Mouse (Mus musculus) skeletal muscle tissue, adult 2 months (tissue): ENCODE data around the gene Ptchd4.

Source experiments
- DNase-seq: peaks from one replicate; pipeline ENCODE4 v3.0.0-alpha.2; 2012; ENCODE audit warnings: low read depth, low spot score

Ptchd4 gene

GRCm38 (mm10) chr17:42427961-42428360 is 112.2 kb downstream of the Ptchd4 start:
- DNase-seq = no peak

DNA sequence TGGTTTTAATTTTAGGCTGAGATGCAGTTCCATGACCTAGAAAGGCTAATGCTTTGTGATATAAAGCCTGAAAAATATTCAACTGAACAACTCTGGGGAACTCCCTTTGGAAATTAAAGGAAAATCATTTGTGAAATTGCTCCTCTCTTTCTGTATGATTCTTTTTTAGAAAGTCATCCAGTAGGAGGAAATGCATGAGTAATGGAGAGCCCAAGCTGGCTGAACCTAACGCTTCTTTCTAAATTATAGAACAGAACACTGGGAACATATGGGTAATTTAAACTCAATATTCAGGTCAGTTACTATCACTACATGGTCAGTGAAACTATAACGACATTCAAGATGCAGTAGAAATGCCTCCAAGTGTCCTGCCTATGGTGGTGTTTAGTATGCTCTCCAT is 114.6 kb downstream of the Ptchd4 start:
- no peak for DNase-seq

DNA sequence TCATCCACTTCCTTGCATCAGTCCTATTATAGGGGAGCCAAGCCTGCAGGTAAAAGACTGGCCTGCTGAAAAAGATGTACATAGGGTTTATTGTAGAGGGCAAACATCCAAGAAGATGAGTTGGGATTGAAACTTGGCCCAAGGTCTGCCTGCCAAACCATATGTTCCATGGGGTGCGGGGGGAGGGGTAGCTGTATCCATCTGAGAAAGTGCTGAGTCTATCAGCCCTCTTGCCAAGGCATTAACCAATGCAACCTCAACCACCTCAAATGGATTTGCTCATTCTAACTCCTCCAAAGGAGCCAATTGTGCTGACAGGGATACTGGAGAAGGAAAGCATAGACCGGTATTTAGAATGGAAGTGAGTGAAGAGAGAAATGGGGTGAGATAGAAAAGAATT is 136.5 kb downstream of the Ptchd4 start:
- DNase-seq = no peak

DNA sequence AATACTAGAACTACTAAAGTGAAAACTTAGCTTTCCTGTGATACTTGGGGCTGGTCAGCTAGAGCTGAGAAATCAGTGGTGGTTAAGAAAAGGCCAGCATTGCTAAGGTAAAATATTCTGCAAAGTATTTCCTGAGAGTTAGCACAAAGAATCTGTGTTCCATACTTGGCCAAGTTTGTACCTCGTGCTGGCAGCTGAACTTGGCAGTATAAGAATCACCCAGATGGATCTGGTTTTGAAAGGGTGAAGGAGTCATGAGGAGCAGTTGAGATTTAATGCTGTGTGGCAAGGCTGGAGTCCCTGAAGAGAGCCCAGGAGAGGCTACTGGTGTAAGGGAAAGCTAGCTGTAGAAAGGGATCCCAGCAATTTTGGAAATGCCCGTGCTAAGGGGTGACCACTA is 140.7 kb downstream of the Ptchd4 start:
- no peak for DNase-seq

DNA sequence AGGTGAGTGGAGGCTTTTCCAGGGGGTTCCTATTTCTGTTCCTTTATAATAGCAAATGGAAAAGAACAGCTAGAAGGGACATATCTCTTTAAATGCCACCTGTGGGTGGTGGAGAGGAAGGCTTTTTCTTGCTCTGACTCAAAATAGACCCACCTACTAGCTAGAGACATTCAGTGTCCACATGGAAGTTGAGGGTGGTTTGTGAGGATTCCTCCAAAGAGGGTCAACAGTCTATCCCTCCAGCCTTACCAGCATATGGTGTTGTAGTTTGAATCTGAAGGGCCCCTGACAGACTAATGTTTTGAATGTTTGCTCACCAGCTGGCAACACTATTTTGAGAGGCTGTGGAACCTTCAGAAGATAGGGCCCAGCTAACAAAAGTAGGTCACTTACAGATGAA is 147.0 kb downstream of the Ptchd4 start:
- DNase-seq = no peak

DNA sequence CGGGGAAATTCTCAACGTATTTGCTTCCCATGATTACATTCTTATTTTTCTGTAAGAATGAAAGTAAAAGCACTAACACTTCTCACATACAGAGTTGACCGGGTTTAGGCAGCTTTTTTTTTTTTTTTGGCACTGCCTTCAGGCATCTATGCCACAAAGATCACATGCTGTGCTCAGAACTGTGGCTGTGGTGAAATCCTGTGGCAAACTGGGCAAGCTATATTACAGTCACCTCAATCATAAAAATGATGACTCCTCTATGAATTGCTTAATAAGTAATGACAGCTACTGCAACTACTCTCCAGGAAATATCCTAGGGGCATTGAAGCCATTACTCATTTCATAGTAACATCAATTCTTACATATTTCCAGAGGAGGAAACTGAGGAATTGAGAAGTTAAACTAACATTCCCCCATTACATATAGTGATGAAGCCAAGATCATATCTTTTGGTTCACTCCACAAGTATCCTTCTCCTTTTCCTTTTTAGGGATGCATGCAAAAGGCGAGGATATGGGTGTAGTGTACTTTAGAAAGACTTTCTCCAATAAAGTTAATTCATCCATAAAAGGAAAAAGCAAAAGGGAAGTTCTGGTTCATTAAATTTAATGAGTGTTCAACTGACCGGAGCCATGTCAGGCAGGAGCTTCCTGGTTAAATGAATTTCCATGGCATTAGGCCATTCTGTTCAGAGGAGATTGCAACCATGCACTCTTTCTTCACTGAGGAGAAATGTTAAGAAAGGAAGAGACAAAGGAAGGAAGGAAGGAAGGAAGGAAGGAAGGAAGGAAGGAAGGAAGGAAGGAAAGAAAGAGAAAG is 164.6 kb downstream of the Ptchd4 start:
- no peak for DNase-seq

DNA sequence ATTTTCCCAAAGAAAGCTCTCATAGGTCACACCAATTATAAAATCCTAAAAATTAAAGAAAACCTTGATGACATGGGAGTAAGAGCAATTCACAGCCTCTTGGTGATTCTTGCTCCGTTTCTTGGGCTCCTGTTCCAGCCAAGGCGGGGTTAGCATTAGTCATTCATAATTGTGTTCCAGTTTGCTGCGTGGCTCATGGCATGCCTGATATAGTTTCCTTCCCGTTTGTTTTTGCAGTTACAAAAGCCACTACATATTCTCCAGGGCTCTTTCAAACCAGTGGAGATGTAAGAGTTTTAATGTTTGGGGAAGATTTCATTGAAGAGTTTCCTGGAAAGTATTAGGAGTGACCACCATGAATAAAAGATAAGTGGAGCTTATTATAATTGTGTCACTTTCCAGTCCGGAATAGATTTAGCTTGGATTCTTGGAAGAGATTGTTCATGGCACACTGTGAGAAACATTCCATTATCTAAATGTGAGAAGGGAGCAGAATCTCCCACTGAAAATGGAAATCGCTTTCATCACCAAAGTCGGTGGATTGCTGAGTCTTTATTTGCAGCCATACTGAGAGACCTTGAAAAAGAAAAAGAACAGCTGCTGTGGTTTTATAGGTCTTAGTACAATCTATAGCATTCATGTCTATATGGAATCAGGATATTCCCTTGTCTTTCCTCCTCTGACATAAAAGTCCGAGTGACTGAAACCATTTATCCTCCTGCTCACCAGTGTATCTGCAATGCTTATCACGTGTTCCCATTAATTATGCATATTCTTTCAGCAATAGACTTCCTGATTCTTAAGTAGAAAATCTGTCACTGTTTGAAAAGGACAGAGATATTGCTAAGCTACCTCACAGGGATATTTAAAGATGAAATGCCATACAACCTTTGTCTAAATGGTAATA is 193.9 kb downstream of the Ptchd4 start:
- DNase-seq = no peak

DNA sequence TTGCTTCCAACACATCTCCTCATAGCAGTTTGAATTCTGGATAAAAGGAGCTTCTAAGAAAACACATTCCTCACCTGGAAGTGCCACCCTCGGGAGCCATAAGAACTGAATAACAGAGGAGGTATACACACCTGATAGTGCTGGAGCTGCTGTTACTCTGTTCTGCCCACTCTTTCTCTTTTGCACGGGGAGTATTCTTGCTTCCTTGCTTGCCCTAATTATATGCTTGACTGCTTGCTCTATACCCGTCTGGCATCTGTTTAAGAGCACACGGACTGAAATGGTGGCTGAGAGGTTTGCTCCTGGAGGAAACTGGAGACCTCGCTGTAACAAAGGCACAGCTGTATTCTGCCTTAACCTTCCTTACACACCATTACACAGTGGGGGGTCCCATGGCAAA is 214.4 kb downstream of the Ptchd4 start:
- DNase-seq = no peak

DNA sequence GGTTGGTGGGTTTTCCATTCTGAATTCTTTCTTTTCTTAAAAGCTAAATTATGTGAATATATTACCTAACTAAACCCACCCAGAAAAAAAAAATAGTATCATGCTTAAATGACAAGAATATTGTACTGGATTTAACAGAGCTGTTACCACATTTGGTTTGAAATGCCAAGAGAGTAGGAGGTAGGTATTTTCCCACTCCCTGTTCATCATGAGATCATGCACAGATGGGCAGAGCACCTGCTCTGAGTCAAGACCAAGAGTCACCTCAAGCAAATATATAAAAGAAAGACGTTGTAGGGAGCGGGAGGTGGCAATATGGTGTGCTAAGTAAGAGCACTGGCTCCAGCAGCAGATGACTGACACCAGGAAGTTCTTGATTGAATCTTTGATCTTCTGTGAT is 233.8 kb downstream of the Ptchd4 start:
- DNase-seq = no peak
